Mouse (Mus musculus): ENCODE data around the gene Samd1.

Gene Samd1

DNA sequence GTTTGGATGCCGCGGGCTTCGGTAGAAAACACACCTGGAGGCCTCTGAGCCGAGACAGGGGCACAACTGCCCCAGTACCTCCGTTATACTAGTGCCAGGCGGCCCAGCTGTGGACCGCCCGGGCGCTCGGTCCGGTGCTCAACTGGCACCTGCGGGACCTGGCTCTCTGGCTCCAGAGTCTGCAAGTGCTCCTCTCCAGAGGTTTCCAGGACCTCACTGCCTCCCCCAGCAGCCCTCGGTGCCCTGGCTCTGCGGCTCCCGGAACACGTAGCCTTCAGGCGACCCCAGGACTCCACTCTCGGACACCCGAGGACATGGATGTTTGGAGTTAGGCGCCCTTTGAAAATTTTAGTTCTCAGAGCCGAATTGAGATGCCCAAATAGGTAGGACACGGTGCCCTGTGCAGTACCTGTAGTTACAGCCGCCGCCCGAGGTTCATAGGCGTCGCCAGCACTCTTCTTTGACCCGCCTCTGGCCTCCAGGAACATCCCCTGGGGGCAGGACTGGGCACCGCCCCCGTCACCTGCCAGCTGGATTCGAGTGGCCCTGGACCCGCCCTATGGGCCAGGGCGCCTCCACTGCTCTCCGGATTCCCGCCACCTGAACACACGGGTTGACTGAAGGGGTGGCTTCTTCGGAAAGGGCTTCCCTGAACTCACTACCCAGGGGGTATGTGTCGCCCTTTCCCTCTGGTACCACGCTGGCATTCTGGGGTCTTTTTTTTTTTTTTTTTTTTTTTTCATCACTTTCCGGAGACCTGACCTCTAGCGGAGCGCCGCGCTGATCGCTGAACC, 14.4 kb downstream of the Samd1 start, which contains the start of gene 2210011C24Rik:
Gene 2210011C24Rik (minus strand): TSS at position 467 of the 794 bp plus-strand sequence.
- DNase-seq (ENCODE audit: low read depth): no peak

DNA sequence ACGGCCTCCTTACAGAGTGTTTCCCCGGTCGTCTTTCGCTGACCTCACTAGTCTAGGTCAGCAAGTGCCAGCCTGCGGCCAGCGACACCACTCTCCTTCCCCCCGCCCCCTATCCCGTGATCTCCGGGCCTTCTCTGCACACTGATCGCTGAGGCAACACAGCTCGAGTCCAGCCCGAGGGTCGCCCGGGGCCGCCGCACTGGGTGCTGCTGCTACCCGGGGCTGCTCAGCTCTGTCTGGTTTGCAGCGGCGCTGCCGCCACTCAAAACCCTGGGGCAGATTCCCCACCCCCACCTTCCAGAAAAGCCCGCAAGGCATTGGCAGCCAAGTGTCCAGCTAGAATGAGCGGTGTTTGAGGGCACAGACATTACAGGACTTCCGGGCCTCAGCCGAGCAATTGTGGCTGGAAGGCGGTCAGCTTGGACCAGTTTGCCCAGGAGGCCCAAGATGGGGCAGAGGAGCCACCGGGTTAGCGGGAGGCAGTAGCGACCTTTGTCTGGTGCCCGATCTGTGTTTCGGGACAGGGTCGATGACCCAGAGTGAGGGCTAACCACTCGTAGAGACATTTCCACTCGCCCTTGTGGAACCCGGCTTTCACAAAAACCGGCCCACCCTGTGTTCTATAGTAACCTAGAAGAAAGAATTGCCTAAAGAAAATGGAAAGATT, 15.2 kb downstream of the Samd1 start:
- no peak for DNase-seq (ENCODE audit: low read depth)

- no peak for DNase-seq (ENCODE audit: low read depth)
Measured at GRCm38 (mm10) chr8:84015833-84016232, 18.4 kb downstream of the Samd1 start.

DNA sequence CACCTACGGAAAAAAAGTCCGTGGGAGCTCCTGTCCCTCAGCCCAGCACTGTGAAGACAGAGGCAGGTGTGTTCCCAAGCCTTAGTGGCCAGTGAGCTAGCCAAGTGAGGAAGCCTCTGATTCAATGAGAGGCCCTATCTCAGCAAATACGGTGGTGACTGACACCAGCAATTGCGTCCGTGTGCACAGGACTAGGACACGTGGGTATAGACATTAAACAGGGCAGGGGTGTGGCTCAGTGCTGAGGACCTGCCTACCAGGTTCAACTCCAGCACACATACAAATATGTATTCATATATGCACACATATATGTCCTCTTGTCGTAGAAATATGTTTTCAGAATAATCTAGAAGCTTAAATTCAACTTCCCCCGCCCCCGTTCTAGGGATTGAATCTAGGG, 22.3 kb downstream of the Samd1 start:
- DNase-seq (ENCODE audit: low read depth): no peak

GRCm38 (mm10) chr8:84021096-84021495, 23.6 kb downstream of the Samd1 start, which contains the start of gene Palm3:
TSS of gene Palm3 (plus strand) at chr8:84021471.
- DNase-seq (ENCODE audit: low read depth): no peak

DNA sequence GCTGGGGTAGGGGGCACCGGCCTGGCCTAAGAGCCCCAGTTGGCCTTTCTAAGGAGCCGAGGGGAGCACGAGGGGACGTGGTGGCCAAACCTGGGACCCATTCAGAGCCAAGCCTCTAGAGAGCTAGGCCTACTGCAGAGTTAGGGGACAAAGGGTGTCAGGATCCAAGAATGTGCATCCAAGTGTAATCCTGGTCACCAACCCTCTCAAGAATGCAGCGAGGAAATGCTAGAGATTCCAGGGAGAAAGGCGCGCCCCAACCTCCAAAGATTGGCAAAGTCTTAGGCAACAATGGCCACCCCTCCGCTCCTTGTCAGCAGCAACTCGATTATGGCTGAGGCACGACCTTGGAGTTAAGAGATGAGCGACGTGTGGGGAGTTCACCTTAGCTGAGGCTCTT, 24.1 kb downstream of the Samd1 start:
- DNase-seq (ENCODE audit: low read depth): no peak

GRCm38 (mm10) chr8:84023085-84023484, 25.6 kb downstream of the Samd1 start:
- DNase-seq (ENCODE audit: low read depth): peak; percentile 86

DNA sequence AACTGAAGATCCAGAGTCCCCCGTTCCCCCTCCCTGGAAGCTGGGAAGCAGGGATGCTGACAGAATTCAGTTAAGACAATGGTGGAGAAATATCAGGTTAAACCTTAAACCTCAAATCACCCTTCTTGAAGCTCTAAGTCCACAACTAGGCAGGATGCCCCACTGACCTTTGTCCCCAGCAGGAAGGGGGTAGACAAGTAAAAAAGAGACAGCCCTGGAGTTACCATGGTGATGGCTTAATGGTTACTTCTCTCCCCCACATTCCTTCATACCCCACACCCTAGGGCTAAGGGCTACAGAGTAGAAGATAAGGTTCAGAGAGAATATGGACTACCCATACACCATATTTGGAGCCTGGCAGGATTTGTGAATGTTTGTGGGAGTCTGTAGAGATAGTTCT, 26.2 kb downstream of the Samd1 start:
- DNase-seq (ENCODE audit: low read depth): no peak

- peak; percentile 58 for DNase-seq (ENCODE audit: low read depth)
Measured at GRCm38 (mm10) chr8:84024171-84024570, 26.7 kb downstream of the Samd1 start.

DNA sequence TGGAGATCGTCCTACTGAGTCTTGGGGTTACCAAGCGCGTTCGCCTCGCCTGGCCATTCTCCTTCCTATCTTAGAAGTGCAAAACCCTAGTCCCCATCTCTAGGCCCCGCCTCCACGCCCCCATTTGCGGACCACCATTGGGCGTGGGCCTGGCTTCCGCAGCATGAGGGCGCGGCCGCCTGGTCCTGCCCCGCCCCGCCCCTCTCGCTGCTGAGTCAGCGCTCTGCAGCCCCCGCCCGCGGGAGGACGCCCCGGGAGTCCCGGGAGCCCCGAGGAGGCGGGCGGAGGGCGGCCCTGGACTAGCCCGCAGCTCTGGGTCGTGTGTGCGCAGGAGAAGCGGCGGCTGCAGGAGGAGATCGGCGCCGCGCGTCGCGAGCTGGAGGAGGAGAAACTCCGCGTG, 28.4 kb downstream of the Samd1 start:
- DNase-seq (ENCODE audit: low read depth): no peak

DNA sequence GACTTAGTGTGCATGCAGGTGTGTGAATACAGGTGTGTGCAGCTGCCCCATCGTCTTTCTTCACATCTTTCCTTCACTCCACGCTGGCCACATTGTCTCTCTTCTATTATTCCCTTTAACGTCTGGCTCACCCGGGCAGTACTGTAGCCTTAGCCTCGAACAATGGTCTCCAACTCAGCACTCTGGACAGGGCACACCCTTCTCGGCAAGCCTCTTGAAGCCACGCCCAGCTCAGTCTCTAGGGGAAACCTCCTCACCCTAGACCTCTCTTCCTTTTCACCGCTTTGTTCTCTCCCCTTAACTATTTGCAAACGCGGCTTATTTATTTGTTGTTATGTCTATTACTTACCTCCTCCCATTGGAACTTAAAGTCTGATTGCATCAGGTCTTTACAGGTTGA, 30.0 kb downstream of the Samd1 start:
- DNase-seq (ENCODE audit: low read depth): peak; percentile 75

DNA sequence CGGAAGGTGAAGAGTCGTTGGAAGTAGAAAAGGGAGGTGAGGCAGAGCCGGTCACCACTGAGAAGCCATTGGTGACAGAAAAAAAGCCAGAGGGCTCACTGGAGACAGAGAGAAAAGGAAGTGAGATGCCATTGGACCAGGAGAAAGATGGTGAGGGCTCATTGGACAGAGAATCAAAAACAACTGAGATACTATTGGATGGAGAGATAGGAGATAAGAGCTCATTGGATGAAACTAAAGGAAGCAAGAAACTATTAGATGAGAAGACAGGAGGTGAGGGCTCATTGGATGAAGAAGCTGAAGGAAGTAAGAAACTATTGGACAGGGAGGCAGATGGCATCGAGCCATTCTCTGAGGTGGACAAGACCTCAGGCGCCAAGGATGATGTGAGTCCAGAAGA, 31.8 kb downstream of the Samd1 start:
- no peak for DNase-seq (ENCODE audit: low read depth)

GRCm38 (mm10) chr8:84032777-84033176, 35.3 kb downstream of the Samd1 start:
- peak; percentile 85 for DNase-seq (ENCODE audit: low read depth)

DNA sequence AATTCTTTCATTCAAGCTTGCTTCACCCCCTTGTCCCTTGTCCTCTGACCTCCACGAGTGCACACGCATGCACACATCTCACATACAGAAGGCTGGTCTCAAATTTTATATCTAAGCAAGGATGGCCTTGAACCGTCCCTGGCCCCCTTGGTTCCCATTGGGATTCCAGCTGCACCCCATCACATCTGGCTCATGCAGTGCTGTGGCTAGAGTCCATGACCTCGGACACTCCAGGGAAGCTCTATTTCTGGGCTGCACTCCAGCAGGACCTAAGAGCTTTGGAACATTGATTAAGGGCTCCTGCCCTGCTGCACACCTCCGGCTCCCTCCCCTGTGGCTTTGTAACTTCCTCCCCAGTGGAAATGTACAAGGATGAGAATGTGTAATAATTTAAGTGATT, 40.5 kb downstream of the Samd1 start:
- DNase-seq (ENCODE audit: low read depth): peak; percentile 69

DNA sequence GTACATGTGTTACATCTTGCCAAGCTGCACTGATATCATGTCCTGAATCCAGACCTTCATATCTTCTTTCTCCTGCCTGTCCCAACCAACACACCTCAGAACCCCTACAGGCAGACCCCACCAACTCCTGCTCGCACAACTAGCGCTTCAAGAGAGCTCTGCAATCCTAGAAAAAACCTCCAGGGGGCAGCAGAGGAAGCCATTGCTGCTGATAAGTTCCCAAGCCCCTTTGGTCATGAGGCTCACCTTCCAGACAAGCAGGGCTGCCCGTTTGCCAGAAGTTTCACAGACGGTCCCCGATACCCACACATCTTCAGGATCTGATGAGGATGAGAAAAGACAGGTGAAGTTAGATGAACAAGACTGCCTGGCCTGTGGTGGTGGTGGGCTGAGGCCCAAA, 41.6 kb downstream of the Samd1 start:
- peak; percentile 86 for DNase-seq (ENCODE audit: low read depth)

DNA sequence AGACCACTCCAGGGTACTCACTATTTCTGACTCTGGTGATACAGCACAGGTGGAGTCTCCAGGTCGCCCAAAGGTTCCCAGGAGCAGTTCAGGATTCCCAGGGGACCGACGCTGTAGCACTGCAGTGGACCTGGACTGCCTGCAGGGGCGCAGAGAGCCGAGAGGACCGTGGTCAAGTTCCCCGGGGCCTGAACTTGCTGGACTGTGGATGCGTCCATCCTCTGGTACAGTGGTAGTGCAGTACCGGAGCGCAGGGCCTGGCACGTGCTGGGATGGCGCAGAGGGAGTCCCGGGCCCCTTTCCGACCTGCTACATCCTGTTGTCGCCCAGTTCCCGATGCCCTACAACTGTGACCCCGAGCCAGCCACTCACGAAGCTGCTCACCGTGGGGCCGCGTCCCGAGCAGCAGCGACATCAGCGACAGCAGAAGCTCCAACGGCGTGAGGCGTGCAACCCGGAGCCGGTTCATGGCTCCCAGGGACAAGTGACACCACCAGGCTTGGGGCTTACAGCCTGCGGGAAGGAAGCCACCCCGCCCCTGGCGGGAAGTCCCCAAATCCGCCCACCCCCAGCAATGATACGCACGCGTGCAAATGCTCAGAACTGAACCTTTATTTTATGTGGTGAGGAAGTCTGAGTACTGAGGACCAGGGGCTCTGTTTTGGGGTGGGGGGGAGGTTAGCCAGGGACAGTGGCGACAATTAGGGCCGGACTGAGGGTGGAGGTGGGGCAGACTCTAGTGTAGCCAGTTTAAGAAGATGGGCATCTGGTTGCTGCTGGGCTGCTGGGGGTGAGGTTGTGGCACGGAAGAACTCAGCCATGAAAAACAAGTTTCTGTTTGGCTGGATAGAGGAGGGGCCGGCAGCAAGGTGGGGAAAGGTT, 44.8 kb downstream of the Samd1 start, which contains the start of gene Il27ra:
Gene Il27ra (minus strand): TSS at position 524 of the 882 bp plus-strand sequence.
- peak; percentile 47 for DNase-seq (ENCODE audit: low read depth)

DNA sequence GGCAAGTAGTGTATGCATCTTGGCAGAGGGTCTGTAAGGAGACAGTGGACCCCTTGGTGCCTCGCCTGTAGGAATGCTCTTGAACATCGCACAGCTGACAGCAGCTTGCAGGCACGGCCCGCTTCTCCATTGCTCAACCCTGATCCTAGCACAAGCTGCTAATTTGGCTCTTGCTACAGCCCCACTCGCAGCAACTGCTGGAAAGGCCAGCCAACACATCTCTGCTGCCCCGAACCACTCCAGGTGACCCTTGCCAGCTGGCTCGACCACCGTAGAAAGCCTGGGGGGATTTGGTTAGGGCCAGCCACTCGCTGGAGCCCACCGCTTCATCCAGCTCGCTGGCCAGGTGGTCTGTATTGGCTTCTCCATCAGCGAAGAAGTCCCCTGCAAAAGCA, 45.5 kb downstream of the Samd1 start:
- DNase-seq (ENCODE audit: low read depth): peak; percentile 51

- no peak for DNase-seq (ENCODE audit: low read depth)
Measured at GRCm38 (mm10) chr8:84044103-84044502, 46.6 kb downstream of the Samd1 start.

DNA sequence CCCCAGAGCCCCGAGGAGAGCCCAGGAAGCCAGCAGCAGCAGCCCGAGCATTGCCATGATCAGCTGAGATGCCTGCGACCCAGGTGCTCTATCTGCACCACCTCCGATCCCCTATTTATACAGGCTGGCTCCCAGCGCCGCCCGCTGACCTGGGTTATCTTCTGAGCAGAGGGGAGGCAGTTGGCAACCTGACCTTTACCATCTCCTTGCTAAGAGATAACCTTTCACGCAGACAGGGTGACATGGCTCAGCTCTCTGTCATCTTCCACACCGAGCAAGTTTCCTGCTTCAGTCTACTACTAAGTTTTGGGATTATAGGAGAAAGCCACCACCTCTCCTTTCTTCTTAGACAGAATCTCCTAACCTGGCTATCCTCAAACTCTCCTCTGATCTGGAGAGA, 47.4 kb downstream of the Samd1 start, which contains the start of gene Rln3:
Gene Rln3 (minus strand): TSS at position 101 of the 400 bp plus-strand sequence.
- DNase-seq (ENCODE audit: low read depth): no peak

DNA sequence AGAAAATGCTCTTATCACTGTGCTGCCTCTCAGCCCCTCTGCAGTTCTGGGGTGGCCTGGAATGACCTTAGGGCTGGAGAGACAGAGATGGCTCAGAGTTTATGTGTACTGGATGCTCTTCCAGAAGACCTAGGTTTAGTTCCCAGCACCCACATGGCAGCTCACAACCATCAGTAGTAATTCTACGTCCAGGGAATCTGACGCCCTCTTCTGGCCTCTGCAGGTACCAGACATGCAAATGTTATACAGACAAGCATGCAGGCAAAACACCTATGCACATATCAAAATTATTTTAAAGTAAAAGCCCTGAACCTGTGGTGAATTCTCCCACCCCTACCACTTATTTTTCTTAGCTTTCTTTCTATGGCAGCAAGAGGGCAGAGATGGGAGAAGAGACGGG, 49.0 kb downstream of the Samd1 start:
- no peak for DNase-seq (ENCODE audit: low read depth)

DNA sequence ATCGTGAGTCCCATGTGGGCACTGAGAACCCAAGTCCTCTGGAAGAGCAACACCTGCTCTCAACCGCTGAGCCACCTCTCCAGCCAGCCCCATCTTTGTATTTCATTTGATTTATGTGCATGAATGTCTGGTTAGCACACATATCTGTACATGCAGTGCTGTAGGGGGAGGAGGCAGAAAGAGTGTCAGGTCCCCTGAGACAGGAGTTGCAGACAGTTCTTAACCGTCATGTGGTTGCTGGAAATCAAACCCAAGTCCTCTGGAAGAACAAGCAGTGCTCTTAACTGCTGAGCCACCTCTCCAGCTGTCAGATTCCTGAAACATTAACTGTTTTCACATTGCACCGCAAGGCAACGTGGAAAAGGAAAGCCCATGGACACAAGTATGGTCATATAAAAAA, 50.7 kb downstream of the Samd1 start:
- DNase-seq (ENCODE audit: low read depth): peak; percentile 46

Data from NIH3T3 (cell line).